Mouse (Mus musculus) cerebellum, adult (tissue): ENCODE measurements at regions not wholly inside any gene's neighbourhood (a gene's known extent, or its start where the extent isn't known, plus 50 kb on each side); places are given as distances from the start of the nearest gene placed in this dataset.

ENCODE experiments used
- ATAC-seq: cut with Nextera tagmentation; 2 replicates; pipeline ENCODE4 v1.9.2; 2017; ENCODE audit warnings: mild to moderate bottlenecking, moderate library complexity, mixed read lengths; ENCODE audit not compliant: insufficient number of reproducible peaks, low FRiP score, low TSS enrichment

- no peak for ATAC-seq
Observed at GRCm38 (mm10) chr8:53947384-53947783, 130.0 kb upstream of the Vegfc start.

DNA sequence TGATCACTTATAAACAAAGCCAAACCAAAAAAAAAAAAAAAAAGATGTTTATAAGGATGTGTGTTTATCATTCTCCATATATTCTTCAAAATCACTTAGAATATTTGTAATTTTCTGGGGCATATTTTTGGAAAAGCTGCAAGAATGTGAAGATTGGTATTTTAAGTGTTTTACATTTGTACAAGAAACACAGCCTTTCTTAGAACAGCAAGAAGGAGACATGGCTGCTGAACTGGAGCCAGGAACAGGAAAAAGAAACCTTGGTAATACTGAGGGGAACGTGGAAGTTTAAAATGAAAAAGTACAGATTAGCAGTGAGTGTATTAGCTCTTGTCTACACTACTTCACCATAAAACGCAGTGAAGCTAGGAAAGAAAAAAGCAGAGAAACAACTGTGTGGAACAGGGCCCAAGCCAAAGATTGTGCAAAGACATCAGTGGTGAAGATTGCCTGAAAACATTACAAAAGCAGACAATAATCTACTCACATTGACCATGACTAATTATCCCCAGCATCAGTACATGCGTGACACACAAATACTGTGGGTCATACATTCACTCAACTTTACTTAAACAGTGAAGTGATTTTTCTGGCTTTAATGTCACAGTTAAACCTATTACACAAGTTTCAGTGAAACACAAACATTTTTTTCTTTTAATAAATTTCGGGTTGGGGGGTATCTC is 122.8 kb upstream of the Vegfc start:
- no peak for ATAC-seq

DNA sequence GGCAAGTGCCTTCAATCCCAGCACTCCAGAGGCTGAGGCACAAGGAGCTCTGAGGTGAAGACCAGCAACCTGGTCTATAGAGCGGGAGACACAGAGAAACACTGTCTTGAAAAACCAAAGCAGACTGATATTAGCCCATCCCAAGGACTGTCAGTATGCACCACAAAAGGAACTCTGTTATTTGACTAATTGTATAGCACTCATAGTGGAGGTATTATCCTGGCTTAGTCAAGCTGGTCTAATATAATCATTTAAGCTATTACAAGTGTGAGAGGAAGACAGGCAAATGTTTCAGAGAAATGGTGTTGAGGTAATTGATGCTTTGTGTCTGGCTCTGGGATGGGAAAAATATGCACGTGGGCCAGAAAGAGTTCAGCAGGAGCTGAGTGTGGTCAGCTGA is 121.3 kb upstream of the Vegfc start:
- ATAC-seq = no peak

- no peak for ATAC-seq
Observed at GRCm38 (mm10) chr8:53958548-53958947, 118.9 kb upstream of the Vegfc start.

GRCm38 (mm10) chr8:53962993-53963392 is 114.4 kb upstream of the Vegfc start:
- ATAC-seq = no peak

GRCm38 (mm10) chr8:53984296-53984695 is 93.1 kb upstream of the Vegfc start:
- no peak for ATAC-seq

GRCm38 (mm10) chr8:53985685-53986084 is 91.7 kb upstream of the Vegfc start:
- ATAC-seq = no peak

- no peak for ATAC-seq
Observed at GRCm38 (mm10) chr8:53994208-53994607, 83.2 kb upstream of the Vegfc start.

GRCm38 (mm10) chr8:53997461-53997860 is 79.9 kb upstream of the Vegfc start:
- ATAC-seq = no peak

GRCm38 (mm10) chr8:54002948-54003347 is 74.5 kb upstream of the Vegfc start:
- no peak for ATAC-seq

DNA sequence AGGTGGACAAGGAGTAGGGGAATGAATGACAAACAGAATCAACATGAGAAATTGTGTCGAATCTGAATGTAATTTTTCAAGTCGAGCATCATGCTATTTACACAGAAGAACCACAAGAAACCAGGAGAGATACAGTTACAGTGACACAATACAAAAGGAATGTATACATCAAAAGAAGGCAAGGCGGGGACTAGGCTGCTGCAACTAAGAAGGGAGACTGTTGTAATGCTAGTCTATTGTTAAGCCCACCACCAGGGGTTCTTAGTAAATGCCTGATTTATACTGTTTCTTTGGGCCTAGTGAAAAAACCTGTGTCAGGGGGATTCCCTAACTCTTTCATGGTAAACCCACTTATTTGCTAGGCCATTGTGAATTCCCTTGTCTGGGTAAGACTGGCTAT is 63.3 kb upstream of the Vegfc start:
- ATAC-seq = no peak

GRCm38 (mm10) chr8:54018535-54019165 is 58.8 kb upstream of the Vegfc start:
- ATAC-seq = no peak
